Comparison of ENCODE assay signal across 17 mouse cellular contexts in genomic region chr2:28261438-28261837, GRCm38 (mm10).
A peak's percentile ranks its signal among the peaks of the same experiment; 100 is the strongest.
DNase-seq lines count a peak whose midpoint lies in the region.
"Had no signal": no experiment of that assay in that cellular context is flagged by ENCODE, and none has a peak within 500 bp of the region (broad histone marks: within the 10 kb centered on the region; RNA-seq: fewer than 3 reads in every experiment).

No protein-coding gene starts in this region.

- intact Hi-C loops in left cerebral cortex, postnatal 4 days (cut with DNase I), result no loop called here
- intact Hi-C loops in left cerebral cortex, postnatal 10 days (cut with DNase I), result no loop called here
- intact Hi-C loops in heart, postnatal 25 days (cut with DNase I), result no loop called here

- peak; percentile 81 for DNase-seq in left cerebral cortex, postnatal 4 days
- DNase-seq in left cerebral cortex, postnatal 10 days (ENCODE audit: extremely low spot score in 1 of 2, low spot score in 2 of 2), result no peak
- DNase-seq in cerebellum, adult 11 months, result peak; percentile 27
- DNase-seq in cerebellum, adult 9-10 months, result peak; percentile 64
- DNase-seq in cerebellum, postnatal 36 days, result peak; percentile 47 to 52
- DNase-seq in heart, postnatal 25 days (ENCODE audit: low spot score), result no peak
- DNase-seq in layer of hippocampus, postnatal 36 days, result no peak
- no peak for DNase-seq in testis, postnatal 14 days (ENCODE audit: low spot score)
- DNase-seq: adrenal gland, postnatal 10 days; forebrain, postnatal 0 days; heart, postnatal 36 days; kidney, adult 9 months; kidney, postnatal 10 days; liver, embryonic 13.5 days; lung, adult 18-20 months; lung, postnatal 10 days; thymus, postnatal 14 days had no signal

Comparison
In these comparisons a context has a peak if more than half of its experiments do, and no peak if none do; other contexts are left out.
1. DNase-seq: peak in left cerebral cortex, postnatal 4 days (single experiment), cerebellum, adult 11 months (single experiment), cerebellum, adult 9-10 months (single experiment) and cerebellum, postnatal 36 days (2 of 2); none in left cerebral cortex, postnatal 10 days (0 of 2), heart, postnatal 25 days (single experiment), layer of hippocampus, postnatal 36 days (0 of 2) and testis, postnatal 14 days (single experiment).